8 mouse cellular contexts compared by ENCODE assay signal in genomic region chr5:107289234-107289764, GRCm38 (mm10). TPM values are rescaled to one million over a fixed set of nuclear protein-coding genes. Genes with fewer than 3 reads are reported as not detected.
DNase-seq lines count a peak whose midpoint lies in the region; ATAC-seq and TF ChIP-seq lines count a peak whose summit lies in the region.

Tgfbr3 (minus strand) TSS chr5:107289629.

- peak within 1 kb of the TSS; percentile 87 for H3K4me2 ChIP-seq in lung, postnatal 0 days (replicated peaks; ENCODE audit: low read depth, low read length)

- under 1% methylated on average over 50 of the region's 54 CpGs for WGBS in cerebellum, adult 2 months
- WGBS in lung, postnatal 0 days = 2% methylated on average over 42 of the region's 54 CpGs

- H3K9ac ChIP-seq in lung, postnatal 0 days (replicated peaks; ENCODE audit: low read depth) = peak within 1 kb of the TSS; percentile 81

- peak; percentile 97 for DNase-seq in NIH3T3 (ENCODE audit: low read depth)
- DNase-seq in cerebellum, adult 2 months = peak; percentile 87 to 90
- peak; percentile 72 to 82 for DNase-seq in layer of hippocampus, postnatal 10 days (ENCODE audit: low spot score in 2 of 2)
- DNase-seq in lung, postnatal 0 days (ENCODE audit: low spot score) = peak; percentile 96
- peak; percentile 34 for DNase-seq in retina, adult 2 months (ENCODE audit: low read depth, low spot score)
- peak; percentile 87 for DNase-seq in thymus, postnatal 14 days

- no peaks in the 10 kb centered on the region for H3K36me3 ChIP-seq in lung, postnatal 0 days (ENCODE audit: insufficient read depth, low read length)

- no peak for TF ChIP-seq EP300 in lung, postnatal 0 days (IDR thresholded peaks at IDR 0.05)

- TF ChIP-seq CTCF in cerebellum, adult 2 months (IDR thresholded peaks at IDR 0.05; ENCODE audit: borderline replicate concordance, insufficient read depth, low read depth, low read length) = 0 out of 2 replicates have a peak, but pooled peaks have one; percentile 10
- peak; percentile 74 for TF ChIP-seq CTCF in lung, postnatal 0 days (IDR thresholded peaks at IDR 0.05)

- peak within 1 kb of the TSS; percentile 71 for H3K4me3 ChIP-seq in cerebellum, adult 2 months (replicated peaks; ENCODE audit: insufficient read depth, low read depth, low read length)
- peak within 1 kb of the TSS; percentile 86 for H3K4me3 ChIP-seq in lung, postnatal 0 days (ENCODE audit: low read depth, low read length)

- peak within 1 kb of the TSS; percentile 82 for H3K27ac ChIP-seq in cerebellum, adult 2 months (ENCODE audit: insufficient read depth, low read length)
- peak within 1 kb of the TSS; percentile 95 for H3K27ac ChIP-seq in lung, postnatal 0 days (ENCODE audit: low read length)

- peak; percentile 75; the same call in 1 of the 2 replicates for TF ChIP-seq POLR2A in cerebellum, adult 2 months (IDR thresholded peaks at IDR 0.05; ENCODE audit: borderline replicate concordance, insufficient read depth, low read length)

- ATAC-seq in frontal cortex, adult (ENCODE audit: low TSS enrichment) = peak; percentile 93
- peak; percentile 60 to 74 for ATAC-seq in hematopoietic stem cell, adult 5-6 weeks (replicated peaks in 1 of 2; ENCODE audit: insufficient read depth in 1 of 2, low FRiP score in 2 of 2, low TSS enrichment in 1 of 2, low read depth in 1 of 2, poor library complexity in 2 of 2, severe bottlenecking in 2 of 2)
- ATAC-seq in lung, postnatal 0 days = peak; percentile 89

- no peaks in the 10 kb centered on the region for H3K27me3 ChIP-seq in cerebellum, adult 2 months (ENCODE audit: control insufficient read depth, insufficient read depth, low read length)
- no peaks in the 10 kb centered on the region for H3K27me3 ChIP-seq in lung, postnatal 0 days (replicated peaks; ENCODE audit: insufficient read depth, low read length)

- H3K4me1 ChIP-seq in cerebellum, adult 2 months (ENCODE audit: control insufficient read depth, insufficient read depth, low read length) = peaks cover under 1% of the 10 kb centered on the region; the same call in 1 of the 2 replicates
- no peaks in the 10 kb centered on the region for H3K4me1 ChIP-seq in lung, postnatal 0 days (ENCODE audit: insufficient read depth, low read depth, low read length)

- H3K9me3 ChIP-seq in lung, postnatal 0 days (ENCODE audit: low read length) = no peaks in the 10 kb centered on the region

RNA-seq across cellular contexts. Expression of gene Tgfbr3, which starts in this region (rescaled TPM):
- 11.5 and 12.5 TPM in 2 replicates for polyA plus RNA-seq in cerebellum, adult 2 months (2012; rRNA removed)
- 10.0 and 17.4 TPM in 2 replicates for total RNA-seq in hematopoietic stem cell, adult 5-6 weeks (2017)
- total RNA-seq in layer of hippocampus, postnatal 10 days (2021) = 10 to 100 TPM; 12.7 to 13.6 TPM
- polyA plus RNA-seq in lung, postnatal 0 days (2015; fragmentation: Nextera tagmentation; extraction: Ambion mirVana) = 21.4 and 21.5 TPM in 2 replicates

Comparison
In these comparisons a context has a peak if more than half of its experiments do, and no peak if none do; other contexts are left out.
1. Peak in every context shown above with its lines: DNase-seq, ATAC-seq, H3K4me3 ChIP-seq and H3K27ac ChIP-seq.
2. DNase-seq: peak in every context shown above with its lines; median percentile 97 in NIH3T3; 96 in lung, postnatal 0 days; 88 in cerebellum, adult 2 months; 87 in thymus, postnatal 14 days; 77 in layer of hippocampus, postnatal 10 days; 34 in retina, adult 2 months.